Mouse (Mus musculus): ENCODE measurements around the gene Igfbp5.

Igfbp5 gene

GRCm38 (mm10) chr1:72869275-72869674, 5.4 kb downstream of the Igfbp5 start:
- no peak for DNase-seq (ENCODE audit: low spot score in 2 of 2)

DNA sequence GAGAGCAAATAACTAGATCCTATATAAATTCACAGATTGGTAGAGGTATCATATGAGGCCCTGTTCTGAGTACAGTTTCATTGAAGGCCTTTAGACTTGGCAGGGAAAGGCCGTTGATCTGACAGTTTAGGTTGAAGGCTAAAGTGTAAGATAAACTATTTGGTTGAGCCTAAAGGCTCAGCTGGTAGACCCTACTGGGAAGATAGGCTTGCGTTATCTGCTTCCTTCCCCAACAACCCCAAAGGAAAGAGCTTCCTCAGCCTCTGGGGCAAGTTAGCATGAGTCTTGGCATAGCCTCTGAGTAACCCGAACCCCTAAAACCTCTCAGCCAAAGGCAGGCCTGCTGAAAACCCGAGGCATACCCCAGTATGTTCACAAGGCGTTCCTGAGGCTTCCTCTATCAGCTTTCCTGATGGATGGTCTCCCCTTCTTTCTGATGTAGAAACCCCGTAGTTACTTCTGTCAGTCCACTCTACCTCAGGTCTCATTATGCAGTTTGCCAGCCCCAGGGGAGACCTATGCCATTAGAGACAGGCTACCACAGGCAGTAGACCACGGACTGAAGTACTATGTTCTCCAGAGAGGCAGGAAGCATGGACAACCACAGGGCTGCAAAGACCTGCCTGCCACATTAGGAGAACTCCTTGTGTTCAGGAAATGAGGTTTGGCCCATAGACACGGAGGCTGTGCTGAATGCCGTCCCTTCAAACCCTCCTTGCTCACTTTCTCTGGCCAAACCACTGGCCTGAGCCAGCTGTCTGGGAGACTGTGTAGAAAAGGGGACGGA, 6.1 kb downstream of the Igfbp5 start:
- DNase-seq (ENCODE audit: low spot score in 2 of 2): no peak

- DNase-seq (ENCODE audit: low spot score in 2 of 2): no peak
These were observed 7.3 kb downstream of the Igfbp5 start for GRCm38 (mm10) chr1:72867346-72867745.

- no peak for DNase-seq (ENCODE audit: low spot score in 2 of 2)
These were observed 8.3 kb downstream of the Igfbp5 start for GRCm38 (mm10) chr1:72866417-72866816.

DNA sequence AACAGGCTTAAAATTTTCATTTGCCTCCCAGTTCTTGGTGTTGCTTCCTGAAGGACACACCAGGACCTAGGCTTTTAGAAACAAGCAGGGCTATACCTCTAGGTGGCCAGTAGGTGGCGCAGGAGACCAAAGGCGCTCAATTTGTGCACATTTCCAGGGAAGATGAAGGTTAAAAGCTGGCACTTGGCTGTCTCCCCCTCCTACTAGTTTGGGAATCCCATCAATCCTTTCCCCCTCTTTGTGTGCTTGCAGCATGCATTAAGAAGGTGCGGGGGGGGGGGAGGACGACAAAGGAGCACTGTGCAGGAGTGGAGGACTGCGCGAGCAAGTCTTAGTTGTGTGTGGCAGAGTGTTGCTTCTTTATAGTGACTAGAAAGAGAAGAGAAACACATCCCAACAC, 8.8 kb downstream of the Igfbp5 start:
- DNase-seq (ENCODE audit: low spot score in 2 of 2): peak; percentile 63 to 75

DNA sequence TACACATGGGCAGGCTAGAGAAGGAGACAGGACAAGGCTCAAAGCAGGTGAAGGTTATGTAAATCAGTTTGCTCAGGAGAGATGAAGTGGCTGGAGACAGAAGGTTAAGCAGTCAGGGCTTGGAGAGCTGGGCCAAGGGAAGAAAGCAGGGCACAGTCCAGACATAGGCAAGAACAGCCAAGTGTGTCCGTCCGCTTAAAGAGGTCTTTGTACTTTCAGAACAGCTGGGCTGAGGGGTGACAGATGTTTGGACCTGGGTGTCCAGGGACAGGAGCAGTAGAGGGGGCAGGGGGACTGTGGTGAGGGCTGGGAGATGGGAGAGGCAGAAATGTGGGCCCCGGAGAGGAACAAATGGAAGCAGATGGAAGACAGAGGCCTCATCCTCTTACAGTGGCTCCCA, 10.4 kb downstream of the Igfbp5 start:
- no peak for DNase-seq (ENCODE audit: low spot score in 2 of 2)

DNA sequence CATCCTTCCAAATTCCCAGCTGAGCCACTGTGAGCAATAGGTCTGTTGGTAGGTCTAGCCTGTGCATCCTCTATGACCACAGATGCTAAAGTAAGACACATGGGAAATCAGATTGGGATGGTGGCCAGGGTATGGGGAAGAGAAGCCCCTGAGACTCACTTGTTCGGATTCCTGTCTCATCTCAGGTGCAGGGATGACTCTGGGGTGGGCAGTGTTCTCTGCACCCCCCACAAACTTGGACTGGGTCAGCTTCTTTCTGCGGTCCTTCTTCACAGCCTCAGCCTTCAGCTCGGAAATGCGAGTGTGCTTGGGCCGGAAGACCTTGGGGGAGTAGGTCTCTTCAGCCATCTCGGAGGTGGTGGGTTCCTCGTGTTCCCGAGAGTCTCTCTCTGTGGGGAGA, 11.0 kb downstream of the Igfbp5 start:
- no peak for DNase-seq (ENCODE audit: low spot score in 2 of 2)

GRCm38 (mm10) chr1:72862248-72862647, 12.4 kb downstream of the Igfbp5 start:
- no peak for DNase-seq (ENCODE audit: low spot score in 2 of 2)

DNA sequence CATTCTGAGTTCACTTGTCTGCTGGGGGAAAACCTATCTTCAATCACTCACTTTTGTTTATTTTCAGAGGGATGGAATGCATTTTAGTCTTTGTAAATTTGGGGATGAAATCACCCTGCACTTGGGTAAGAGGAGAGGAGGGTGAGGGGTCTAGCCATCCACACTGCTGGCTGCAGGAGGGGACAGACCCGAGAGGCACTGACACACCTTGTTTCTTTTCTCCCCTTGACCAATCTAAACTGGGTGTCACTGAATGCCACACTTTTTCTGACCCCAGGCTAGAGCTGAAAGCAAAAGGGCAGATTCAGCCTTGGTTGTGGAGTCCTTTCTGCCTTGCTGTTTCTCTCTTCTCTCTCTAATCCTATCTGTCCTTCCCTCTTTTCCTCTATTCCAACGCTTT, 13.0 kb downstream of the Igfbp5 start:
- no peak for DNase-seq (ENCODE audit: low spot score in 2 of 2)

DNA sequence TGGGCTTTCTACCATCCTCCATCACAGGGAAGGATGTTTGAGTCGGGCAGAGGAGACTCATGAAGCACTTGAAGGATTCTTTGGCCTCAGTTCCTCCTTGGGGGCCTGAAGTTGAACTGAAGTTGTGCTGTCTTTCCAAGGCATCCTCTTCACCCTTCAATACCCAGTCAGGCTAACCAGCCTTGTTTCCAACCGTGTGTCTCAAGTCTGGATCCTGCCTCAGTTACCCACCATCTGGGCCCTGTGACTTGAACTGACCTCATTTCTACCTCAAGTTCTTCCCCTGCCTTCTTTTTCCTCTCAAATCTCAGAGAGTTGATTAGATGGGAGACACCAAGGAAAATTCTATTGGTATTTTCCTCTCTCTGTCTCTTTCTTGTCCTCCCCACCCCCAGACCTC, 14.2 kb downstream of the Igfbp5 start:
- DNase-seq (ENCODE audit: low spot score in 2 of 2): no peak

DNA sequence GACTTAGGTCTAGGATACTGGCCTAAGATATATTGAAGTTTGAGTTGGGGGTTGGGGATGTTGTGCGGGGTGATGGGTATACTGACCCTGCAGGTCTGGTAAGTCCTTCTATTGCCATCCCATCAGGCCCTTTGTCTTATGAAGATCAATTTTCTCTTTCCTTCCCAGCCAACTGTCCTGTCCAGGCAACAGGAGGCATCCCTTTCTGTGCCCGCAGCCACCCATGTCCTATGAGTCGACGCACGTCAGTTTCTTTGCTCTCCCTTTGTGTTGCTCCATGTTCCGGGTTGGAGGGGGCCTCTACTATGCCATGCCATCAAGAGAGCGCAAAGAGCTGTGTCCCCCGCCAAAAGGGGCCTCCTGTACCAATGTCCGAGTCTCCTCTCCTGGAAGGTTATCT, 14.7 kb downstream of the Igfbp5 start:
- no peak for DNase-seq (ENCODE audit: low spot score in 2 of 2)

DNA sequence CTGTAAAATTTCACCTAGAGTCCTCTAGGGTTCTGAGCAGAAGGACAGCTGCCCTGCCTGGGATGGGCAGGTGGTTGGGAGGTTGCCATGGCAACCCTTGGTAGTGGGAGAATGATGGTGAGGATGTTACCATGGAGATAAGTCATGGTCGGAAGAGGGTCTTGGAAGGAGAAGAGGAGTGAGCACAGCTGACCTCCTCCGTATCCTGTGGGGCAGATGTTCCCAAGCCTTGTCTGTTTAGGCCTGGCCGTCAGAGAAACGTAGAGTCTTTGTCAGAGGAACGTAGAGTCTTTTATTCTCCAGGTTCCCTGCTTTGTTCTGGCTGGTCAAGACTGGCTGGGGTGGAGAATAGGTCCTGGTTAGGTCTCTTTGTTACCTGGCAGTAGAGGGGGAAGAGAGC, 15.8 kb downstream of the Igfbp5 start:
- DNase-seq (ENCODE audit: low spot score in 2 of 2): no peak

DNA sequence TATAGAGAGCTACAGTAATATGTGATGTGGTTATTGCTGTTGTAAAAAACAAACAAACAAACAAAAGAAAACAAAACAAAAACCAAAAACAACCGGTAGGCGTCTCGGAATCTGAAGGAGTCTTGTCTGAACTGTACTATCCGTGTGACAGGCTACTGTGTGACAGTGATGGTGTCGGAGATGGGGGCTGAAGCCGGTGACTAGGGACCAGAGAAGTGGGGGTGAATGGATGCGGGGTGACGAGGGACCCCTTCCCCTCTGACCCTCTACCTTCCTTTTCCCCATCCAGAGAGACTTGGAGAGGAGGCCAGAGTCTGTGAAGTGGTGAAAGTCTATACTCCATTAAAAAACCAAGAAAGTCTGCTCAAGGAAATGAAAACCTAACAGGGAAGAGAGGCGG, 16.4 kb downstream of the Igfbp5 start:
- DNase-seq (ENCODE audit: low spot score in 2 of 2): no peak

GRCm38 (mm10) chr1:72857631-72858030, 17.1 kb downstream of the Igfbp5 start:
- DNase-seq (ENCODE audit: low spot score in 2 of 2): no peak

DNA sequence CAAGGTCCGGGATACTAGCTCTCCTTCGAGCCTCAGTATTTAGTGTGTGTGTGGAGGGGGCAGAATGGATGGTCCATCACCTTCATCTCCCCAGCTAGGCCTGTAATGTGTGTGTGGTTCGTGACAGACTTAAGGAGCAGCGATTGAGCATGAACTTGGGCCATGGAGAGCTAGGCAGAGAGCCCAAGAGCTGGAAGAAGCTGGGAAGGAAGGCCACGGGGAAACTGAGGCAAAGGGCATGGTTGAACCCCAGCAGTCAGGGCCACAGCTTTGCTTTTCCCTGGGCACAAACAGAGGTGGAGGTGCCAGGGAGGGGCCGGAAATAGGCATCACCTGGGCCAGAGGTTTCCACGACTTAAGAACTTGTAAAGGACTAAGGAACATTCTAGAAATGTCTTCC, 17.5 kb downstream of the Igfbp5 start:
- no peak for DNase-seq (ENCODE audit: low spot score in 2 of 2)

GRCm38 (mm10) chr1:72856209-72856909, 18.3 kb downstream of the Igfbp5 start:
- no peak for DNase-seq (ENCODE audit: low spot score in 2 of 2)

DNA sequence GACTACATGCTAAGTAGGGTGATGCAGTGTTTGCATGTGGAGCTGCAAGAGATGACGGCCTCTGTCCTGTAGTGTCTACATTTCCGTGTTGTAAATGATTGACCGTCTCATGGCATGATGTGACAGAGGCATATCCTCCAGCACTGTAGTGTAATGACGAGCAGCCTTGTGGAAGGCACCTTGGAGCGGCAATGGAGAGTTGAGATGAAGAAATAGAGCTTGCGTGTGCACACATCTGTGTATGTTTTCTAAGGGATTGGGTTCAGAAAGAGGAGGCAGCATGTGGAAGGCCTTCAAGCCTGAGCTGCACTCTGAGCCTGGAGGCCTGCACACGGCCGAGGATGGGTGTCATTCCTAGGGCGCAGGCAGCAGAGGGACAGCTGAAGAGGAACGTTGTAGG, 19.0 kb downstream of the Igfbp5 start:
- no peak for DNase-seq (ENCODE audit: low spot score in 2 of 2)

GRCm38 (mm10) chr1:72854337-72855237, 20.1 kb downstream of the Igfbp5 start:
- DNase-seq (ENCODE audit: low spot score in 2 of 2): peak in 1 of 2 experiments; percentile 38

DNA sequence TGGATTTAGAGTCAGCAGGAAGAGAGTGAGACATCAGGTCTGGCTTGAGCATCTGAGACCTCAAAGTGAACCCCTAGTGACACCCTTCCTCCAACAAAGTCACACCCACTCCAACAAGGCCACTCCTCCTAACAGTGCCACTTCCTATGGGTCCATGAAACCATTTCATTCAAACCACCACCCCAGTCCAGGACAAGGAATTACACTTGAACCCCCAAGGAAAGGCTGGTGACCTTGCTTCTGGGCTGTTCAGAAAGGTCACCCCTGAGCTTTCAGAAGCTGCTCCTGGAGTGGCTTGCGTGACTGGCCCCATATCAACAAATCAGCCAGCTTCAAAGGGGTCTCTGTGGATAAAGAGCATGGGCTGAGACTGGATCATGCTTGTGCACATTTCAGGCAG, 20.9 kb downstream of the Igfbp5 start:
- DNase-seq (ENCODE audit: low spot score in 2 of 2): no peak

DNA sequence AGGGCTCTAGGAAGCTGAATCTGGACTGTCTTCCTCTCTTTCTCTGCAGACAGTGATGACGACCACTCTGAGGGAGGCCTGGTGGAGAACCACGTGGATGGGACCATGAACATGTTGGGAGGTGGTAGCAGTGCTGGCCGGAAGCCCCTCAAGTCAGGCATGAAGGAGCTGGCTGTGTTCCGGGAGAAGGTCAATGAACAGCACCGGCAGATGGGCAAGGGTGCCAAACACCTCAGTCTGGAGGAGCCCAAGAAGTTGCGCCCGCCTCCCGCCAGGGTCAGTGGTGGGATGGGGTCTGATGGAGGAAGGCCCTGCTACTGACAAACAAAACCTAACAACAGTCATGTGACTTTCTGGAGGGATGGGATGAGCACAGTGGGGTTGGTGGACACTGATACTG, 25.6 kb downstream of the Igfbp5 start:
- no peak for DNase-seq (ENCODE audit: low spot score in 2 of 2)

DNA sequence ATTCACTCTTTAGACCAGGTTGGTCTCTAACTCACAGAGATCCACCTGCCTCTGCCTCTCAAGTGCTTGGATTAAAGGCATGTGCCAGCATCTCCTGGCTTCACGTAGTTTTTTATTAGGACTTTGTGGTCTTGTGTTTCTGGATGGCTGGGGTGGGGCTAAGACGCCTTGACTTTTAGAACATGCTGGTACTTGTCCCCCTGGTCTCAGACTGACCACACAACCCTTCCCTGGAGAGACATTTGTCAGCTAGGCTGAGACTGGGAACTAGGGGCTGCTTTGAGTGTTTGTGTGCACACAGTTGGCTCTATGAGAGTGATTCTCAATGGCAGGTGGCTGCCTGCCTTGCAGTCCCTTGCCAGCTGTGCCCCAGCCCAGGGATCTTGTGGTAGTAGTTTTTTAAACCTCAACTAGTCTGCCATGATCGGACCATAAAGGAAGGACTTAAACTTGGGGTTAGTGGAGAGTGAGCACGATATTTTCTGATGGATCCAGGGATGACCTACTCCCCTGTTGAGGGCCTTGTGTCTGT, 26.8 kb downstream of the Igfbp5 start:
- no peak for DNase-seq (ENCODE audit: low spot score in 2 of 2)

DNA sequence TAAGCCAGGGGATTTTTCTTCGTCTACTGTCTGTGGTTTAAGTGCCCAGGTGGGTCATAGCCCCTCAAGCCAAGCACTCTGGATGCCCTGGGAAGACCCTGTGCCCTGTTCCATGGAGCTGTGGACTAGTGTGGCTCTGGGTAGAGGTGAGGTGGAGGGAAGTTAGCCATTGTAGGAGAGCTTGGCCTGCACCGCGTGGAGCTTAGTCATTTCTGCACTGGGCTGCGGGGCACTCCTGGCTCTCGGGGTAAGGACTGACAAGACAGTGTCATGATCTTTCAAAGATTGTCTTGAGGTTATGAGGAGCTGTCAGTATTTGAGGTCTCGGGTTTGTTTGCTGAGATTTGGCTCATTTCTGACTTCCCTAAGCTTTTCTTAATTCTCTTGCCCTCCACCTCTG, 30.0 kb downstream of the Igfbp5 start:
- no peak for DNase-seq (ENCODE audit: low spot score in 2 of 2)

Data from frontal cortex, postnatal 25 days (tissue).